Mouse (Mus musculus): Measurements from ENCODE around the gene Mobp.
A peak's percentile ranks its signal among the peaks of the same experiment; 100 is the strongest.

The Mobp gene

DNA sequence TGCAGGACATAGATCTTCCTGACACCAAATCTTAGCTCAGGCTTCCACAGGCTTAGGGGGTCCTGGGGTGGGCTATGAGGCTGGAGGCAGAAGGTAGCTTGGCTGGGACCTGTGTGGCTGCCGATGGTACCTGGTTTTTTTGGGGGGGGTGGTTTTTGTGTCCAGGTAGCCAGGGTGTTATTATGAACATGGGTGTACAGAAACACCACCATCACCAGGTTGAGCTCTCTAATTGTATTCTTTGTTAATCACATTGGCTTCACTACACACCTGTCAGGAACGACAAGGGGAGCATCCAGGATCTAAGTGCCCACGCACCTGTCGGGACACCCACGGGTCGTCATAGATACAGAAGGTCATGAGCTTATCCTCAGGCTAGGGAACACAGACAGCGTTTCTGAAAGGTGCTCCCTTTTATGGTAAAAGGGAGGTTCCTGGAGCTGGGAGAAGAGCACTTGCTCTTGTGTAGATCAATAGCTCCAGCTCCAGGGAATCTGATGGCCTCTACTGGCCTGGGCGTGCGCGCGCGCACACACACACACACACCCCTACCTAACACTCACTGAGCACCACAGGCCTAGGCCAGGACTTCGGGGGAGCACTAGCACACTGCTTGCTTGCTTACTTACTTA is 14.9 kb upstream of the Mobp start:
- no peak for DNase-seq (ENCODE audit: low spot score)

DNA sequence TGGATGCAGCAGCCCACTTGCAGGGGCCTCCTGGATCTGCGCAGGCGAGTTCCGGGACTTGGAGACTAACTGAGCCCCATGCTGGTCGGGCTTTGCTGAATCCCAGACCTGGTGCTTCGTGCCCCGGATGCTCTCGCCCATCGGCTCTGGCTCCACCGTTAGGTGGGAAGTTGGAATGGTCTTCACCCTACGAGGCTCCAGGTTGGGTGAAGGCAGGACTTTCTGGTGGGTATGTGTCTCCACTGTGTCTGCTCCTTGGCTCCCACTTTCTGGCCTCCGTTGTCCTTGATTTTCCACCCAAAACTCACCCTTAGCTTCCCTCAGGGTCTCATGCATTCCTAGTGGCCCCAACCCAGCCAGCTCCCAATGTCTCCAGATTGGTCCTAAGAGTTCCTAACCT is 14.1 kb upstream of the Mobp start:
- DNase-seq (ENCODE audit: low spot score), result no peak

DNA sequence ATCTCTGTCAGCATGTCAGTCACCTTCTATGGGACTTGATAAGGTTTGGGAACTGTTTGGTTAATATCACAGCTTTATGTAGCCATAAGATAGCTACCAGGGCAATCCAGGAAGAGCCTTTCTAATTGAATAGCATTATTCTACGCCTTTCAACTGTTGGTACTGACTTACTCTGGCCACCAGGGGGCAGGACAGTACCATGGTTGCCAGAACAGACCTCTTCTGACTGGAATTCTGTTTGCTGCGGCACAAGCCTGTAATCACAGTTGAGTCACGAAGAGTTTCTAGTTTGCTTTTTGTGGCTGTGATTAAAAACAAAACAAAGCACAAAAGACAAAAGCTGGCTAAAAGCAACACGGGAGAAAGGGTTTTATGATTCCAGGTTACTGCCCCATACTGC is 8.9 kb upstream of the Mobp start:
- peak; percentile 54 for DNase-seq (ENCODE audit: low spot score)

DNA sequence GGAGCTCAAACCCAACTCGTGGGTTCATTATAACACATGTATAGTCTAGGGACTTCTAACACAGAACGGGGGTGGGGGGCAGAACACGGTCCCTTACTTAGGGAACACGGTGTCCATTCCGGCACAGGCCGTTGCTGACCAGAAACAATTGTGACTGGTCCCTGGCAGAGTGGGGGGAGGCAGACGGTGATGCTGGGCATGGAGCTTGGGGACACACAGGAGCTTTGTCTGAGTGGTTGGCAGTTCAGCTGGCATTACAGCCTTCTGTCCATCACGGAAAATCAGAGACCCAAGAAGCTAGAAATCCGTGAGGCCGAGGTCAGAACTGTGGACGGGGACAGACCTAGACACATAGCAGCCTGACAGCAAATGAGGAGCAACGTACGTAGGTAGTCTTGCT is 5.0 kb upstream of the Mobp start:
- no peak for DNase-seq (ENCODE audit: low spot score)

DNA sequence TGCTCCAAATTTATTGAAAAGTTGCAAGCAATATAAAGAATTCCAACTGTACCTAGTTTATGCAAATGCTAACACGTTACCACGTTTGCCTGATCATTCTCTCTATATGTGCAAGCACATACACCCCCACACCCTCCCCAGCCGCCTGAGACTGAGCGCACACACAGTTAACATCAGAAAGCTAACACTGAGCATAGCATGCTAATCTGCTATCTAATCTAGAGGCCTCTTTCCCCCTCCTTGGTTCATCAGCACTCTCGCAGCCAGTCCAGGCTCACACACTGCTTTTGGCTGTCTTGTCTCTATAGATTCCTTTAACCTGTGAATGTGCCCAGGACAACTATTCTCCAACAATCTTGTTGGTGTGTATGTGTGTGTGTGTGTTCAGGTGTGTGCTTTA is 1.6 kb downstream of the Mobp start:
- no peak for DNase-seq (ENCODE audit: low spot score)

DNA sequence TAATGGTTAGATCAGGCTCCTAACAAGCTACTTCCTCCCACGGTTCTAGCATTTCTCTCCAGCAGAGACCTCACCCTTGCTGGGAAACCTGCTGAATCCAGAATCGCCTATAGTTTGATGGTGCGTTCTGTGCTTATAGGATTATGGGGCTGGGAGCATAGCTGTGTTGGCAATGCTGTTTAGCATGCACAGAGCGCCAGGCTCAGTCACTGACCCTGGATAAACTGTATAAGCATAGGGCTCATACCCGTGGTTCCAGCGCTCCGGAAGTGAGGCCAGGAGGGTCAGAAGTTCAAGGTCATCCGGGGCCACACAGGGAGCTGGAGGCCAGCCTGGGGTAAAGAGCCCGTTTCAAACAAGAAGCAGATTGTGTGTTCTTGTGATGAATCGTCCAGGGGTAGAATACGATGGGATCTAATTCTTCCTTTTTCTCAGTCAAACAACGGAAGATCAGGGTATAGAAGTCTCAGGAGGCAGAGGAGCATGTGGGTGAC is 2.4 kb downstream of the Mobp start:
- no peak for DNase-seq (ENCODE audit: low spot score)

DNA sequence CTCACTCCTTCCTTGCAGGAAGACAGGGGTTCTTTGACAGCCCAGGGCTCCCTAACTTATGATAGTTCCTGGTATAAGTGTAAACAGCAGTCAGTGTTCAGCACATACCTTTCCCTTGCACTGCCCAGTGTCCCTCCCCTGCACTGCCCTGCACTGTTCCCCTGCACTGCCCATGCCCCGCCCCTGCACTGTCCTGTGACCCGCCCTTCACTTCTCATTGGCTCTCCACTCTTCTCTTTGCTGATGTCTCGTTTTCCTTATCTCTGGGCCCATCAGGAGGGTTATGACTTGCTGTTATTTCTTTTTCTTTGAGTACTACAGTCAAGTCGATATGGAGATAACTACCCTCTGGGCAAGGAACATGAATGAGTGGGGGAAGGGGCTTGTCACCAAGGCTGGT is 8.5 kb downstream of the Mobp start:
- no peak for DNase-seq (ENCODE audit: low spot score)

DNA sequence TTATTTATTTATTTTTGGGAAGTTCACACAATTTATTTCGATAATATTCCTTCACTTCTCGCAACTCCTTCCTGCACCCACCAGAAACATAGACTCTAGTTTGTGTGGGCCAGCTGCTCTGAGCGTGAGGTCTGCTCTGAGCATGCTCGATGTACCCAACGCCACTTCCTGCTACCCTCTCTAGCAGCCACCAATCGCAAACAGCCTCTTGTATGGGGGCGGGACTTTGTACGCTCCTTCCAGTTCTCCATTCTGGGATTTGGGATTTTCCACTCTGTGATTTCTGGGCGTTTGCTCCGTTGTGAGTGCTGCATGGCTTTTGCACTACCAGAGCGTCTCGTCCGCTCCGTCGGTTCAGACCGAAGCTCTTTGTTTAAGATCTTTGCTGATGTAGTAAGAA is 14.4 kb downstream of the Mobp start:
- DNase-seq (ENCODE audit: low spot score), result no peak

DNA sequence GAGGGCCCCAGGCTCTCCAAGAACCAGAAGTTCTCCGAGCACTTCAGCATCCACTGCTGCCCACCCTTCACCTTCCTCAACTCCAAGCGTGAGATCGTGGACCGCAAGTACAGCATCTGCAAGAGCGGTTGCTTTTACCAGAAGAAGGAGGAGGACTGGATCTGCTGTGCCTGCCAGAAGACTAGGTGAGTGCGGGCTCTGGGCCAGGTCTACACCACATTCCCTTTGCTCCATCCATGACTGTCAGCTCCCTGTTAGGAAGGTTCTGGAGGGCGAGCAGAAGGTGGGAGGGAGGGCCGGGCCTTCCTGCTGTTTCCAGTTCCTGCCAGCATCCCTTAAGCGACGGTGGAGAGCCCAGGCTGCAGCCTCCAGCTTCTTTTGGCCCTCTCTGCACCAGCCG is 18.3 kb downstream of the Mobp start:
- DNase-seq (ENCODE audit: low spot score), result no peak

DNA sequence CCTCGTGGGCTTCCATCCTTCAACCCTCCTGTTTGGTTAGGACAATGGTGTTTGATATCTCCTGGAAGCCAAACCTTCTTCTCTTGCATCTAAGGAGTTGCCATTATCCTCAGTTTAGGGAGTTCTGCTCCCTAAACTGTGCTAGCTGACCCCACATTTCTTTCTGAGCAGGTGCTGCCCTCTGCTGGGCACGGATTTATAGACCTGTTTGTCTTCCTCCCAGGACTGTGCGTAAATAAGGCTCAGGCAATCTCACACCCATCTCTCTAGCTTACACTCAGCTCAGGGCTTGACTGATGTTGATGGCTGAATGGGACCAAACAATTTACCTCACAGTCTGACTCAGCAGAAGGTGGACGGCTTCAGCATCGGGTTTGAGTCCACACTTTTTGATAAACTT is 21.8 kb downstream of the Mobp start:
- DNase-seq (ENCODE audit: low spot score), result peak; percentile 67

DNA sequence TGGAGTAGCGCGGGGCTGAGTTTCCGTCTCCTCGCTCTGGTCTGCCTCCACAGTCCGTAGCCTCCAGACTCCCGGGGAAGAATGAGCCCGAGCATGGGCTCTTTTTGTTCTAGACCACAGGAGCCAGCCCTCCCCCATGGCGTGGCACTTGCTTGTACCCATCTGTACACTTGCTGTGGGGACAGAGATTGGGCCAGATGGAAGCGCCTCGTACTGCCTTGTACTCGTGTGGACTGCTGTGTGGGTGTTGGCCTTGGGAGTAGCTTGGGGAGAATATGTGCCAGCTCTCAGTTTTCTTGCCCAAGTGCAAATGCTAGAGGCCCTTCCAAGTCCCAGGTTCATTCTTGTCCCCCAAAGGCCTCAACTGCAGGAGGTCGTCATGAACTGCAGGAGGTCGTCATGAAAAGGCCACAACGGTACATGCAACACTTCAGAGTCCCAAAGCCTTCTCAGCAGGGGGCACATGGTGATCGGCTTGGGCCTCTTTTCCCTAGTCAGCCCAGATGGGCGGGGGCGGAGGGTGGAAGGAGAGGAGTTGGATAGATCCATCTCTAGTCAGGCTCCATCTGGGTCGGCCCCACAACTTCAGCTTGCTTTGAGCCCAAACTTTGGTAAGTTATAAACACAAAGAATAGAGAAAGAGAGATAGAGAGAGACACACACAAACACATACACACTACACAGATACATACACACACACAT is 25.1 kb downstream of the Mobp start:
- no peak for DNase-seq (ENCODE audit: low spot score)

DNA sequence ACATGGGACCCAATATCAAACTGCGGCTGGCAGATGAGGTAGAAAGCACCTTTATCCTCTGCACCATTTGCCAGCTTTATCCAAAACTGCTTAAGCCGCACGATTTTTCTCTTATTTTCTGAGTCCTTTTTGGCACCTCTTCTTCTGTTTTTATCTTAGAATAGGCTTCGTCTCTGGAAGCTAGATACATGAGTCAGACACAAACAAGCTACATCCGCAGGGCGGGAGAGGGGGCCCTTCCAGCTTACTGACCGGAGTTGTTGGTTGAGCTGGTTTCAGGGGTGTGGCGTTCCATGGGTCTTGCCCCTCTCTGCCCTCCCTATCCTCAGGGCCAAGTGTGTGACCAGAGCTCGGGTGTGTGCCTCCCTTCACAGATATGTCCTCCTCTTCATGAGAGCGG is 29.3 kb downstream of the Mobp start:
- DNase-seq (ENCODE audit: low spot score), result no peak

DNA sequence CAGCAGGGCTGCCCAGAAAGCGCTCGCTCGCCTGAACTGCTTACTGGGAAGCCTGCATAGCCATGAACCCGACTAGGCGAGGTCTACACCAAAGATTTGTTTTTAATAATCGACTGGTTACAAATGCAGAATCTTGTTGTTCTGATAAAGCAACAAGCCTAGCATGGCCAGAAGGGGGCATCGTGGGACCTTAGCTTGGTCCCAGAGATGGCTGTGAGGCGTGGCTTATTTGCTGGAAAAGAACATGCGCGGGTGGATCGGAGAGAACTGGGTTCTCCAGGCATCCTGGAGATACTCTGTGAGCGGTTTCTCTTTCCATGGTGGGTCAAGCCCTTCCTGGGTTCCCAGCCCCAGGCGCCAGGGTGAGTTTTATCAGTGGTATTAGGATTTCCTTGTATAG is 35.0 kb downstream of the Mobp start:
- no peak for DNase-seq (ENCODE audit: low spot score)

DNA sequence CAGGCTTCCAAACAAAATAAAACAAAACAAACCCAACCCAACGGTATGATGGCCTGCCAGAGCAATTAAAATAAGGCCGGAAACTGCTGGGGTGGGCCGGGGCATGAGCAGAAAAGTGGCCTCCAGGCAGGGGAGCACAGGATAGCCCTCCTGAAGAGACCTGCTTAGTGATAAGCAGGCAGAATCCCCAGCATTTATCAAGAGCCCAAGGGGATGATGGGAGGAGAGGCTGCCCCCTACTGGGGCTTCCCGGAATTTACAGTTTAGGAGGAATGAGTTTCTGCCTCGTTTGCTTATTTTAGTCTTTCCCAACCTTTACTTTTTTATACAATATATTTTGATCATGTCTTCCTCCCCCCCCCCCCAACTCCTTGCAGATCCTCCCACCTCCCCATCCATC is 37.3 kb downstream of the Mobp start:
- DNase-seq (ENCODE audit: low spot score), result no peak

DNA sequence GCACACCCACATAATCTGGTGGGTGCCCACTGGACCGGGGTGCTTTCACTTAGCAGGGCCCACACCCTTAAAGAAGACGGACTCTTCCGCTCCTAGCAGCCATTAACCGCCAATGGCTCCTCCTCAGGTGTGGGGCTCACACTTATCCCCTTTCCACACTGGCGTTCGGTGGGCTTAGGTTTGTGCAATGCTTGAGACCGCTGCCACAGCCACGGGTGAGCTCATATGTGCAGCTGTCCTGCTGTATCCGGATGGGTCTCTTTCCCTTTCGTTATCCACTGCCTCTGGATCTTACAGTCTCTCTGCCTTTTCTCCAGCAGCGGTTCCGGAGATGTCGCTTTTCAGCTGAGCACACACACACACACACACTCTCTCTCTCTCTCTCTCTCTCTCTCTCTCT is 41.4 kb downstream of the Mobp start:
- DNase-seq (ENCODE audit: low spot score), result no peak

DNA sequence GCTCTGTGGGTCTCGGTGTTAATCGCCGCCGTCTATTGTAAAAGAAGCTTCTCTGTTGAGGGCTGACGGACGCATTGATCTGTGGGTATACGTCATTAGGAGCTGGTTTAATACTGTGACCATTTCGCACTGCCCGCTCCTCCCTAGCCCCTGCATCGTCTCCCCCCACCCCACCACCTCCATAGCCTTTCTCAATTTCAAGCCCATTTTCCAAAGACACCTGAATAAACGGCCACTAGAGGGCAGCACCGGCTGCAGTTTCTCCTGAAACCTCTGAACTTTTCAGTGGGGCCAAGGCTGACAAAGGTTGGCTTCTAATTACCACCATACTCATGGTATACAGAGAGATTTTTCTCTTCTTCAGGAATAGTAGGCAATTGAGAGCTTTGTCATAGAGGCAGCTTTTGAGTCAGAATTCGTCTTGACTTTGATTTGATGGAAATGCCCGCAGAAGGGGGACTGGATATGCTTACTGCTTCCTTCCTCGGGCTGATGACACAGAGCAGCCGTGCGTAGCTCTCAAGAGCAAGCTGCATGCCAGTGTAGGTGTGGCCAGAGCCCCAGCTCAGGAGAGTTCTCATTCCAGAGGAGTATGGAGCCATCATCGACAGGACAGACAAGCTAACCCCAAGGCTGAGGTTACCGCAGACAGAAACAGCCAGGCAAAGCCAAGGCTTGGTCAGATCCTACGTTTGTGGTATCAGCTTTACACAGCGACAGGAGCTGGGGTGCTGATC is 42.0 kb downstream of the Mobp start:
- DNase-seq (ENCODE audit: low spot score), result peak; percentile 87

DNA sequence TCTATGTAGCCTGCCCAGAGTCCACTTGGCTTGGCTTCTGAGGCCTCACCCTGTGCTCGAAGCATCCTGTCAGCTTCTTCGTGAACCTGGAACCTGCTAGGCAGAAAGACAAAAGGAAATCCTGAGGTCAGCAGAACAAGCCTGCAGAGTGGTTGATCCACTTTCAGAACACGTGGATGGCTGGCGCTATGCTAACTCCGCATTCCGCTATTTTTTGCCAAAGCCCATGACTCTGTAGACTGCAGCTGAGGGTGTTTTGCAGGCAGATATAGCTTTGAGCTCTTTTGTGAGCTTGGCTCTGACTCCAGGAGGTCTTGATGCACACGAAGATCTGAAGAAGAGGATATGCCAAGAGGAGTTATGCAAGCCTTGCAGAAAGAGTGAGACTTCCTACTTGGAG is 43.2 kb downstream of the Mobp start:
- no peak for DNase-seq (ENCODE audit: low spot score)

DNA sequence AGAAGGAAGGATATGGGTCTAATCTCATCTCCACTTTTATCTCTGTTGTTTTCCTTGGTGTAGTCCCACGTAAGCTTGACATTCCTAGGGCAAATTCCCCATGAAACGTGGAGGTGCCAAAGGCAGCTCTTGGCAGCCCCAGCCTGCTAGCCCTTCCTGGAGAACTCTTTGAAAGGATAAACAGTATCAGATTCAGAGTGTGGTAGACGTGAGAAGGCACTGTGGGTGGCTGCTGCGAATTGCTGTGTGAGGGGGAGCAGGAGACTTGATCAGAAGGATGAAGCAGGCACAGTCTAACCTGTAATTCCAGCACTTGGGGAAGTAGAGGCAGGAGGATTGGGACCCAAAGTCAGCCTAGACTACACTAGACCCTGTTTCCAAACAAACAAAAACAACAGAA is 51.4 kb downstream of the Mobp start:
- DNase-seq (ENCODE audit: low spot score), result no peak

DNA sequence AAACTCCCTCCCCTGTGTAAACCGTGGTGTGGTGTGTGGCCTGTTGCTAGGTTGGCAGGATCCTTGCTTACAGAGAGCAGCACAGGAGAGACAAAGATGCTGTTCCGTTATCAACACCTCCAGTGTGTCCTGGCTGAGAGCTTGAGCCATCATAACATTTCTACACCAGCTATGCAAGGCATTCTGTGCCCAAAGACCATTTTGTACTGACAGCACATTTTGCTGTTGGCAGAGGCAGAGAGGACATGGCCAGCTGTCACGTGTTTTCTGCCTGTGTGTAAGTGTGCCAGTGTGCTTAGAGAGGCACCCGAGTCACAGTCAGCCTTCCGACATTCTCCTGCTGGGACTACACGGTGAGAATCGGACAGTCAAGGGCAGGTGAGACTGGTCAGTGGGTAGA is 52.2 kb downstream of the Mobp start:
- DNase-seq (ENCODE audit: low spot score), result no peak

DNA sequence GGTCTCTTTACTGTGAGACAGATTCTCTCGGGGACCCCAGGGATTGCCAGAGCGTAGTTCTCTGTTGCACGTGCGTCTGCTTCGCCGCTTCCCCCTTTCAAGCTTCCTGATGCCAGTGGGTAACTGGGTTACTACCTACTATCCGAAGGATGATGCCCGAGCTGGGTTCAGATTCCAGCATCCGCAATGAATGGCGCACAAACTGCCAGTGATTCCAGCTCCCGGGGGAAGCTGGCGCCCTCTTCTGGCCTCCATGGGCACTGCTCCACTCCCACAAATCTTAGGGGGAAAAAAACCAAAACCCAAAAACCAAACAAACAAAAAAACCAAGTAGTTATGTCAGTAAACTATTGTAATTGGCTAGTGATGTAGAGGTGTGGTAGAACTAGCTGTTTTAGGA is 53.2 kb downstream of the Mobp start:
- no peak for DNase-seq (ENCODE audit: low spot score)

DNA sequence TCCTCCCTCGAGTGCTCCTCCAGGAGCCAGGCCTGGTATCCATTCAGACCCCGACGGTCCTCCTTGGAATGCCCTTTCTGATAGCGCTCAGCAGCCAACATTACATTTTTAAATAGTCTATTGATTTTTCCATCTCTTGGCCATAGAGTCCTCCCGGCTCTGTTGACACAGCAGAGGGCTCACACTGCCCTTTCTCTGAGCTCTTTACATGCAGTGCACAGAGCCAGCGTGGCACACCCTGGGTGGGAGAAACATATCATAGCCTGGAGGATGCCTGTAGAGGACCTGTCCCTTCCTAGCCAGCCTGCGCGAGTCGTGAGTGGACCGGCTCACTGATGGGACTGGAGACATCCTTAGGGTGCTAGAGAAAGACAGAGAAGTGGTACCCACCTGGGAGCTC is 54.4 kb downstream of the Mobp start:
- DNase-seq (ENCODE audit: low spot score), result no peak

DNA sequence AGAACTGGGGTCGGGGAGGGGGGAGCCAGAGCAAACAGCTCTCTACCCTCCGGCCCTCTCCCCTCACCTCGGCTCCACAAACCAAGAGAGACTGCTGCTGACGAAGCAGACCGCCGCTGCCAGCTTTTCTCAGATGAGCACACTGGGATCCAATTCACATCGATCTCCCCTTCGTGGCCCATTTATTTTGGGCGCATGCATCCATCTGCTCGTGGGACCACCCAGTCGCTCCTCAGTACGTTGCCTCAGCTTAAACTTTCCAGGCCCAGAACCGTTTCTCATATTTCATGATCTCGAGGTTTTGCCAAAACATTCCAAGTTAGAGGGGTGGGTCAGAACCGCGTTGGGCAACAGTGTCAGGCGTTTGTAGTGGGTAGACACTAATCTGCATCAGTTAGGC is 57.4 kb downstream of the Mobp start:
- no peak for DNase-seq (ENCODE audit: low spot score)

DNA sequence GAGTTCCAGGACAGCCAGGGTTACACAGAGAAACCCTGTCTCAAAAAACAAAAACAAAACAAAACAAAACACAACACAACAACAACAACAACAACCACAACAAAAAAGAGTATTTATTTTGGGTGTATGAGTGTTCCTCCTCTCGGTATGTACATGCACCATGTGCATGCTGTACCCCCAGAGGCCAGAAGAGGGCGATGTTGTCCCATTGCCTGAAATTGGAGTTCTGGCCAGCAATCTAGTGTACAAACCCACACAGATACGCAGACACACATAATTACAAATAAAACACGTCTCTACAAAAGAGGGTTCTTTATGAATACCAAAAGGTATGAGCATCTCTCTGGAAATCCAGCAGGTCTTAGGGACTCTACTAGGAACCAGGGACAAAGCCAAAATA is 60.6 kb downstream of the Mobp start:
- DNase-seq (ENCODE audit: low spot score), result peak; percentile 36
